Mouse (Mus musculus) megakaryocyte-erythroid progenitor cell, adult 5-6 weeks (primary cell): ENCODE results near the gene Igf2r. TPM values are rescaled to one million over a fixed set of nuclear protein-coding genes. Genes with fewer than 3 reads are reported as not detected.
"Not testable (repeated sequence)": the region's sequence is repeated elsewhere in the genome, so short reads cannot be mapped to it uniquely, and the experiment has no call there.

ENCODE experiments used
- ATAC-seq: replicated peaks from 2 replicates; pipeline ENCODE4 v1.8.0; 2016; ENCODE audit warnings: mild to moderate bottlenecking, inconsistent platforms; ENCODE audit not compliant: severe bottlenecking, poor library complexity, low FRiP score, low TSS enrichment
- total RNA-seq, 2 experiments: library from RNA; stranded (forward) in 1 of 2; stranded (reverse) in 1 of 2; fragments of 200-1000, 215-1000 nt in 1 of 2; fragments of >200 nt in 1 of 2; fragmentation: Nextera tagmentation in 1 of 2; gene quantifications; 2 replicates each; pipeline ENCODE4 v1.2.3; 2014 to 2017

Igf2r gene
- total RNA-seq, 2 experiments from 2014 or later, result 10.2 to 19.7 TPM

DNA sequence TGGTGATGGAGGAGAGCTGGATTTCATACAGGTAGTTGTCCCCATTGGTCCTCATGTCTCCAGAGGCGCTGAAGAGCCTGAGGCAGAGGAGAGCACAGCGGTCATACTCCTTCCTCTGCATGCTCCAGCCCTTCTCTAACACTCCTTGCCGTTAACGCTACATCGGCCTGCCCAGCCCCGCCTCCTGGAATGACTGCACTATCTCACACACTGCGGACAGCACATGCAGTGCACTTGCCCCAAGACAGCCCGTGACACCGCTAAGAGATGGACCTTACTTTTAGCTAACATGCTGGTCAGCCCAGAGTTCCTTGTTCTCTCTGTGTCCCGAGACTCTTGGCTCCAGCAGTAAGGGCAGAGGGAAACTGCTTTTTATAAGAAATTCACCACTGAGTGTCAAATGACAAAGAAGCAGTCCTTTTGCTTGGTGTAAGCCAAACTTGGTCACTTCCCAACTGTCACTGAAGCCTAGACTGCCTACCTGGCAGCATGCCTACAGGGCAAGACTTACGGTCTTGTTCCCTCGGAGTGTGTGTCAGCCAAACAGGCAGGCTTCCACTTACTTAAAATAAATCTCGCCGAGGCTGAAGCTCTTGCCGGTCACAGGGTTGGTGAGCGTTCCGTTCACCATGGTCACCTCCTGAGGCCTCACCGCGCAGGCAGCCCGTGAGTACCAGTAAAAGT is 80.9 kb downstream of the Igf2r start:
- ATAC-seq, result no peak

DNA sequence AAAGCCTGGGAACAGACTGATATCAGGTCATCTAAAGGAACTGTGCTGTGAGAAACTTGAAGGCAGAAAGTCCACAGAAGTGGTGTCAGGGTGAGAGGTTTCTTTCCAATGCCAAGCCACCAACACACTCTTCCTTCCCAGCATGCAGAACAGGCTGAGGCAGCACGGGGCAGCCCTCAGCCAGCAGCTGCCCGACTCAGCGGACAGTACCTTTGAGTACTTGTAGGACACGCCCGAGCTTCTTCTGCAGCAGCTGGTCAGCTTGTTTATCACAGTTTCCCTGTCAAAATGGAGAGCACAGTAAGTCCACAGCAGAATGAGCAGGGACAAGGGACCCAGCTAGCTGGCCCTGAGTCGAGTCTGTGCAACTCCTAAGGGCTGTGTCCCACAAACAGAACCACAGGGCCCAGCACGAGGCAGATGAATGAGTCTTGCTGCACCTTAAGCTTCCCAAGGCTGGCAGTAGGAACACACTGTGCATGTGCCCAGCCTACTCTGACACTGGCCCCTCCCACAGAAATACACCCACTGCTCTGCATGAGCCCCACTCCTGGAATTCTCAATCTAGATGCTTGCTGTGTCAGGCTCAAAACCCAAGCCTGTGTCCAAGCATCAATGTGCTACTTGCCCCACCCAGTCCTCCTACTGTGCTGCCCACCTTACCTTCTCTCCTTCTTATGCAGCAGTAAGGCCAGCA is 84.4 kb downstream of the Igf2r start:
- no peak for ATAC-seq

DNA sequence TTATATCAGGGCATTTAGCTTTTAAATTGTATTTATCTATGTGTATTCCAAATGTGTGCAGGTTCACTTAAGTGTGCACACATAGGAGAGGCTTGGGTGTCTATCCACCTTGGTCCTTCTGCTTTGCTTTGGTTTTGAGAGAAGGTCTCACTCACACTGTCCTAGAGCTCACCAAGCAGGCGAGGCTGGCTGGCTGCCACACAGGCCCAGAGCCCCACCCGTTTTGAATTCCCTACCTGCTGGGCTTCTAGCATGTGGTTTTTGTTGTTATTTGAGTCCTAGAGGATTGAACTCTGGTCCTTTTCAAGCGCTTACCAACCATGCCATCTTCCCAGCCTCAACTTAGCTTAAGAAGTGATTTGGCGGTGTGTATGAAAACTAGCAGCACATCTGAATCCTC is 85.1 kb downstream of the Igf2r start:
- ATAC-seq, result no peak

DNA sequence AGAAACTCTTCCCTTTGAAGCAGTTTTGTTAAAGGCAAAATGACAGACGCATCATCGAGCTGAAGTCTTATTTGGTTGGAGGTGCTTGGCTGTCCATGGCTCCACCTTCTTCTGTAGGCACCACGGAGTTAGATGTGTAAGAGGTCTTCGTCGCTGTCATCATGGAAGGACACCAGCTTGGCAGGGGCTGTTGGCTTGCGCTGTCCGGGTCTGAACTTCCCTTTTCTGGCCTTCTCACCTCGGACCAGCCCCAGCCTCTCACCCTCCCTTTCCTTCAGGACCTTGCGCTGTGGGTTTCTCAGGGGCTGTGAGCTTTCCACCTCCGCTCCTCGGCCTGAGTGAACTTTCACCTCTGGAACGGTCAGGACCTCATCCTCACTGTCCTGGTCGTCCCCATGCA is 85.9 kb downstream of the Igf2r start:
- no peak for ATAC-seq

DNA sequence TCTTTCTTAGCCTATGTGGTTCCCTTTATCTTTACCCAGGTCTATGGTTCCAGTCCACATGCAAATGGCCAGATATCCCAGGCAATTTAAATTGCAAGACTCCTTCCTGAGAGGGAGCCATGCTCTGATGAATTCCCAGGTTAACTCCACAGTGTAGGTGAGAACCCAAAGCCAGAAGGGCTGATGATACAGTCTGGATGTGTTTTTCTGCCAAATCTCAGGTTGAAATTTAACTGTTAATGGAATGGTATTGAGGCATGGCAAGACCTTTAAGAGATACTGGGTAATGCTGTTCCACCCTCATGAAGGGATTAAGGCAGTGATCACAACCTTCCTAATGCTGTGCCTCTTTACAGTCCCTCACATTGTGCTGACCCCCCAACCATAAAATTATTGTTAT is 91.2 kb downstream of the Igf2r start:
- no peak for ATAC-seq

DNA sequence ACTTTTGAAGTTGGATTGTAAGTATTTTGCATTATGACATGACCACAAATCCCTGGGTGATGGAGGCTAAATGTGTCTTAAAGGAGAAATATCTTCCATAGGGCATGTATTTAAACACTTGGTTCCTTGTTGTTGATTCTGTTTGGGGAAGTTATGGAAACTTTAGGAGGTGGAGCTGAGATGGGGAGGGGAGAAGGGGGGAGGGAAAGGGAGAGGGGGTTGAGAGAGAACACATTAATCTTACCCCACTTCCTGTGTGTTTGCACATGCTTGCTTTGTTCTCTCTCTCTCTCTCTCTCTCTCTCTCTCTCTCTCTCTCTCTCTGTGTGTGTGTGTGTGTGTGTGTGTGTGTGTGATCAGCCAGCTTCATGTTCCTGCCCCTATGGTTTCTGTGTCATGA is 92.3 kb downstream of the Igf2r start:
- ATAC-seq, result no peak

DNA sequence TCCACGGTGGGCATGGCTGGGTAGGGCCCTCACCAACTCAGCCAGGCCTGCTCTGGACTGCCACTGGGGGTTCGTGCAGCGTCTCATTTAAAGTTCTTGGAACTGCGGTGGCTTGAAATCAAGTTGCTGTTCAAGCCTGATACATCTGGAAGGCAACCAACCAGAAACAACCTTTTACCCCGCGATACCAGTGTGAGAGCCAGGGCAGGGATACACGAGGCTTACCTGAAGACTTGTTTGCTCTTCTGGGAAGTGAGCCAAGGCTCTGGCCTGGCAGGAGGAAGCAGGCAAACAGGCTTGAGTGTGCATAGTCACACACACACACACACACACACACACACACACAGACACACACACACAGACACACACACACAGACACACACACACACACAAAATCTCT is 93.8 kb downstream of the Igf2r start, which contains the start of gene Slc22a1:
Gene Slc22a1 (minus strand): TSS at position 184 of the 400 bp plus-strand sequence.
- no peak for ATAC-seq

DNA sequence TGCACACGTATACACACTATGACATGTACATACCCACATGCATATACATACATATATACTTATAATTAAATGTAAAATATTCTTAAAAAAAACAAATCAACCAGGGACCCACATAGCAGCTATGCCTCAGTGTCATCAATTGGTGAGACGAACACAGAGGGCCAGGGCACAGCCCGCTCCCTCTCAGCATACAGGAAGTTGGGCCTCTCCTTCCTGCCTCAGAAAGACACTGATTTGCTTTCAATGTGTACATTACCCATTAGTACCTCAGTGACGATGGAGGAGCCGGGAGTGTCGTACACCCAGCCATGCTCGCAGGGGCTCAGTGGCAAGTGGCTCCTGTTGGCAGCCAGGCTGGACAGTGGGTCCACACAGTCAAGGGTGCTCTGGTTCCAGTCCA is 94.5 kb downstream of the Igf2r start:
- ATAC-seq, result not testable (repeated sequence)

DNA sequence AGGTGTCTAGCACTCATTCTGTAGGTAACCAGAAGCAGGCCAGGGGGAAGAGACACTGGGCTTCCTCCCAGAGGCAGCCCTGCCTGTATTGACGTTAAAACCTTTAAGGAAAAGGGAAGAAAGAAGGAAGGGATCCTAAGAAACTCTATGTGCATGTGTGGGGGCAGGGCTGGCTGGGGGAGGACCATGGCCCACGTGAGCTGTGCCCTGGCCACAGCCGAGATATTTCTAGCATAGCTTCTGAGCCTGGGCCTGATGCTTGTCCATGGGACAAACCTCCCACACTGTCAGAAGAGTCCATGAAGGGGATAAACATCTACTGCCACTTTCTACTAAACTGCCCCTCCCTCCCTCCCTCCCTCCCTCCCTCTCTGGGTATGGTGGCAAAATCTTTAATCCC is 95.6 kb downstream of the Igf2r start:
- no peak for ATAC-seq

DNA sequence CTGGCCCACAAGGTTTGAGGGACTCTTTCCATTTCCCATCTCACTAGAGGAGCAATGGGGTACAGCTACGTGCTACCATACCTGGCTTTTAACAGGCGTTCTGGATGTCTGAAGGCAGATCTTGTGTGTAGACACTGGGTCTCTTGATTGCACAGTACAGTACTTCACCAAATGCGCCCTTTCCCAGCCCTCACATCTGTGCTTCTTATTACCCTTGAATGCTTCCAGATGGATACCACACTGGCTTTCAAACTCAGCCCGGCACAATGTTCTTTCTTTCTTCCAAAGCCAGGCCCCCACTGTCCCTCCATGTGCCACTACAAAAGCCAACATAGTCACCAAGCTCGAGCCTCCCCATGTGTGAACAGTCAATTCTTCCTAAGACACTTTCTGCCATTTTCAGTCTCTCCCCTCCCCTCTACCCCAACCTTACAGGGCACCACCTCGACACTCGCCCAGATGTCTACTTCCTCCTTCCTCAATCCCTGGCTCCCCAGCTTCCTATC is 97.1 kb downstream of the Igf2r start:
- ATAC-seq, result no peak

DNA sequence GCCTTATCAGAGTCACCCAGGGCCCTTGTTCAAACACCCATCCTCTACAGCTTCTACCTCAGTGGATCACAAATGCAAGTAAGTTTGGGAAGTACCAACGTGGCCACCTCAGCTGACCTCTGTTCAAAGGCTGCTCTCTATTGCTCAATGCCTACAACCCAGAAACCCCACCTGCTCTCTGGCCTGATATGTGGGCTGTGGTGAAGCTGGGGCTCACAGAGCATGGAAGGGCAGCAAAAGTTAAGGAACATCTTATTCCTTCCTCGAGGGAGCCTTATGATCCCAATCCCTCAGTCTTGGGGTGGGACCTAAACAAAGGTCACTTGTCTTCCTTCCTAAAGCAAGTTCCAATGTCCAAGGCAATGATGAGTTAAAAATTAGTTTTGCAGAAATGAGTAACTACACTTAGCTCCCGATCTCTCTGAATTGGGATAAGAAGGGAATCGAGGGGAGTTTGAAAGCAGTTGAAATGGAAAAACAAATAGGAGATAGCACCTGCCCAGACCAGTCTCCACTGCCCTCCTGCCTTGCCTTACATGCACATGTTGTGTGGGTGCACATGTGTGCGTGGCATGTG is 98.3 kb downstream of the Igf2r start:
- ATAC-seq, result no peak

DNA sequence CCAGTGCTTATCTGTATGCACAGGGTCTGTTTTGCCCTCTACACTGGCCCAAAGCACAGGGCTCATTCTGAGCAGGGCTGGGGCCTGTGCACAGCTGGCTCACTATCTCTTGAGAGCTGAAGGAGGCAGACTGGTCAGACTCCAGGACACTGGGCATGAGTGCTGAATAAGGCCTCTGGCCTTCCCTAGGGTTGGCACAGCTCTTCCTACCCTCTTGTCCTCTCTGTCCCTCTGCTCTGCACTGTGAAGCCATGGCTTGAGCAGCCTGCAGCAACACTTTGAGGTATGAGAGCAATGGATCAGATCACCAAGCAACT is 100.1 kb downstream of the Igf2r start:
- ATAC-seq, result peak; percentile 71

DNA sequence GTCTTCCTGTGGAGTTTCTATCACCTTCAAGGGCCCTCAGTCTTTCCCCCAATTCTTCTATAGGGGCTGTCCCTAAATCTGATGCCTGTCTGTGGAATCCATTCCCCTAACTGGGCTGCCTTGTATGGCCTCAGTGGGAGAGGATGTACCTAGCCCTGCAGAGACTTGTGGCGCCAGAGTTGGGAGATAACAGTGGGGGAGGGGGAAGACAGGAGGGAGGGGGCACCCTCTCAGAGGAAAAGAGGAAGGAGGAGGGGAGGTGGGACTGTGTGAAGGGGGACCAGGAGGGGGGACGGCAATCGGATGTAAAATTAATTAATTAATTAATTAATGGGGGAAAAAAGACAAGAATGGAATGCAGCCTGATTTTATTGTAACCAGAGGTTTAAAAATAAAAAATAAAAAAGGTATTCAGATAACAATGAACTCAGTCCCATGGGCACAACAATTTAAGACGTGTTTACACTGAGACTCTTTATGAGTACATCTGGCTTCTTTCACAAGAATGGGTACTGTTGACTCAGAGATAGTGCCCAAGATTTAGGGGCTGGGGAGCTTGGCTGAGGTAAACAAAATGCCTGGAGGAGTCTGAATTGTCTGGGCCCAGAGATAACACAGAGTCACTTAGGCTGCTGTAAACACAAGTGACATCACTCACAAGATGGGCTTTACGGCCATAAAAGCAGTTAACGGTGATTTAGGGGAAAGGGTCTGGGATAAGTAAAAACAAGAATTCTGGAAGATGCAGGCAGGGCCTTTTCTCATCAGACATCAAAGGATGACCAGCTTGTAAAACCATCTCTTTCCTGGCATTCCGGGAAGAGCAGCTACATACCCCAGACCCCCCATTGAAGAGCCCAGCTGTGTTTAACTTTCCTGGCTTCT is 100.7 kb downstream of the Igf2r start:
- peak; percentile 87 for ATAC-seq

DNA sequence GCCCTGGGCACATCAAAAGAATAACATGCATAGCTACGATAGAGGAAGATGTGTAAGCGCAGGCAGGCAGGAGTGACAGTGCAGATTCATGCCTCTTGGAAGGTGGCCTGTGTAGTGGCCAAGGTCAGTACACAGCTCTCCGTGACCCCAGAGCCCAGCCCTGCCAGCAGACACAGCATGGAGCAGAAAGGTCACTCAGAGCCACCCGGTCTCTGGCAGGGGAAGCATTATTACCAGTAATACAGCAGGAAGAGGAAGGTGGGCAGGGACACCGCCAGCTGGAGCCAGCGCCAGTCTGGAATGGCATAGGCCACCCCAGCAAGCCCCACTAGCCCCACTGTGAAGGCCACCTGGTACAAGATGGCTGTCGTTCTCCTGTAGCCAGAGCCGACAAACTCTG is 105.3 kb downstream of the Igf2r start:
- ATAC-seq, result no peak

DNA sequence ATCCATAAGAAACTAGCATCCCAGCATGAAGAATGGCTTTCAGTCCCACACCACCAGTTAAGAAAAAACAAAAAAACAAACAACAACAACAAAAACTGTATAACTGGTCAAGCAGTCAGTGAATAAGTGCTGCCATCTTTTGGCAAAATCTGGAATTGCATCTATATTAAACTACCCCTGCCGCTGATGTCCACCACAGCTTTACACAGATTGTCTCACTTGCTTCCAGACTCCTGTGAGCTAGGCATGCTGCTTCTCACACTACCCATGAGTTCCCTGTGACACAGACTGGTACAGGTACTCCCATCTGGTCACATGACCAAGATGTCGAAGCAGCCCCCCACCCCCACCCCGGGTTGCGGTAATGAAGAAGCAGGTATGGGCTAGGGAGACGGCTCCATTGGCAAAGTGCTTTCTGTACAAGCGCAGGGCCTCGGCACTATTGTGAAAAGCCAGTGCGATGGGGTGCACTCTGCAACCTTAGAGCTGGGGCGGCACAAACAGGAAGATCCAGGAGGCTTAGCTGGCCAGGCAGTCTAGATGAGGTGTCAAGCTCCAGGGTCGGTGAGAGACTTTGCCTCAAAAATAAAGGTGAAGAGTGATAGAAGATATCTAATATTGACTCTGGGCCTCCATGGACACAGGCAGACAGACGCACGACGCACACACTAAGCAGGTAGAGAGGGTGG is 108.7 kb downstream of the Igf2r start:
- ATAC-seq, result peak; percentile 42

DNA sequence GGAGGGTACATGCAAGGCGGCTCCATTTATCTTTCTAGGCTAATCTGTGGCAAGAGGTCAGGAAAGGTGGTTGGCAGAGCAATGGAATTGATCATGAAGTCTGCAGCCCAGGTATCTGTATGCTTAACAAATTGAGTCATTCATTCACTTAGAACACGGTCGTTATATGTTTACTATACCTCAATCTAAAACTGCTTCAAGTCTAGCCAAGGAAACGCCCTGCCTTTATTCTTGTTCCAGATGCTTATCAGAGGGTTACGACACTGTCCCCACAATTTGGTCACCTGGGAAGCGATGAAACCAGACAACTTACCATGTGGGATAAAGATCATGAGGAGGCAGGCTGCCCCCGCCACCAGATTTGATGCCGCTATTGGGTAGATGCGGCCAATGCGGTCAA is 110.2 kb downstream of the Igf2r start:
- no peak for ATAC-seq

DNA sequence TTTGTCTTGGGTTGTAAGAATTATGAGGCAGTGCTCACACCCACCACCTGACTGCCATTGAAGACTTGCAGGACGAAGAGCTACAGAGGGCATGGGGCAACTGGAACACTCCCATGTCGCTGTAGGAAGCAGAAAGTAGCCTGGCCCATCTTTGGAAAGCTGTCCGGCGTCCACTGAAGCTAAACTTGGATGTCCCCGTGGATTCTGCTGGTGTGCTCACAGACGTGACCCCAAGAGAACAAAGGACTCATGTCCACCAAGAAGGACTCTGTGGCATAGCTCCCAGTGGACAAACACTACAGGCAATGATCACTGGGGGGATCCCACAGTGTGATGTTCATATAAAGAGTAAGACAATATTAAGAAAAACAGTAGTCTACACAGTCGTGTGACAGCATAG is 110.7 kb downstream of the Igf2r start:
- ATAC-seq, result no peak

DNA sequence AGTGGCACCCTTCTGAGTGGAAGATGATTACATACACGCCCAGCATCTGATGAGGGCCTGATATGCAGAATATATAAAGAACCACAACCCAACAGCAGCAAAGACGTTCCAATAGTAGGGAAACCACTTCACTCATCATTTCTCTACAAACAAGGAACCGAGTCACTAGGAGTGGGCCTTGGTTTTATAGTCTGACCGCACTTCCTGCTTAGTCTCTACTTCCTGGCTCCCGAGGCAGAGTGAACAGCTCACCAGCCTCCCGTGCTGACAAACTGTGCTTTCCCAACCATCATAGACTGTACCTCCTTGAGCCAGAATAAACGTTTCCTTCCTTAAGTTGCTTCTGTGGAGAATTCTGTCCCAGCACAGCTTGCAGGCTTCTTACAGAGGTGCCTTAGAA is 113.6 kb downstream of the Igf2r start:
- no peak for ATAC-seq

DNA sequence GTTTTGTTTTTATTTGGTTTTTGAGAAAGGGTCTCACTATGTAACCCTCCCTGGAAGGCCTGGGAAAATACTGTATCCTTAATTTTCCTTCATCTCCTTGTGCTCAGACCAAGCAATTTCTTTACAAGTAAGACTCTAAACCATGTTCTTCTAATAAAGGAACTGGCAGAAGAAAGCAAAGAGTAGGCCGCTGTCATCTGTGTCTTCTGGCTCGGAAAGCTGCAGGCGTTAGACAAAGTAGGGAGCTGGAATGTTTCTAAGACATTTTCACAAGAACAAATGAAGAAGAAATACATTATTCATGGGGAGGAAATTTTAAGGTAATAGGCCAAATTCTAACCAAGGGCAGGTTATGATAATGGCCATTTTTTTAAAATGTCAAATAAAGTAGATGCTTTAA is 115.4 kb downstream of the Igf2r start:
- no peak for ATAC-seq
